Mouse (Mus musculus) MEL (cell line): ENCODE results near the gene Slc35g1.

ENCODE experiments used
- CTCF ChIP-seq, 3 experiments: IDR thresholded peaks in 2 of 3; conservative IDR thresholded peaks in 1 of 3; 2 replicates each; pipeline ENCODE4 v1.5.1; 2011 to 2012; ENCODE audit warnings: low read length in 3 of 3, low read depth in 2 of 3, mild to moderate bottlenecking in 2 of 3, improper control_type of control experiment in 1 of 3, inconsistent platforms in 1 of 3, mixed read lengths in 1 of 3, moderate library complexity in 1 of 3; ENCODE audit not compliant: control insufficient read depth in 1 of 3, insufficient read depth in 1 of 3, poor library complexity in 1 of 3, severe bottlenecking in 1 of 3
- ETS1 ChIP-seq: IDR thresholded peaks from 2 replicates; pipeline ENCODE4 v1.6.1; 2012; ENCODE audit warnings: low read depth, mild to moderate bottlenecking, inconsistent platforms, low read length, improper control_type of control experiment, moderate library complexity
- ZC3H11A ChIP-seq: IDR thresholded peaks from 2 replicates; pipeline ENCODE4 v1.6.1; 2012; ENCODE audit warnings: low read depth, mild to moderate bottlenecking, inconsistent platforms, low read length, improper control_type of control experiment

DNA sequence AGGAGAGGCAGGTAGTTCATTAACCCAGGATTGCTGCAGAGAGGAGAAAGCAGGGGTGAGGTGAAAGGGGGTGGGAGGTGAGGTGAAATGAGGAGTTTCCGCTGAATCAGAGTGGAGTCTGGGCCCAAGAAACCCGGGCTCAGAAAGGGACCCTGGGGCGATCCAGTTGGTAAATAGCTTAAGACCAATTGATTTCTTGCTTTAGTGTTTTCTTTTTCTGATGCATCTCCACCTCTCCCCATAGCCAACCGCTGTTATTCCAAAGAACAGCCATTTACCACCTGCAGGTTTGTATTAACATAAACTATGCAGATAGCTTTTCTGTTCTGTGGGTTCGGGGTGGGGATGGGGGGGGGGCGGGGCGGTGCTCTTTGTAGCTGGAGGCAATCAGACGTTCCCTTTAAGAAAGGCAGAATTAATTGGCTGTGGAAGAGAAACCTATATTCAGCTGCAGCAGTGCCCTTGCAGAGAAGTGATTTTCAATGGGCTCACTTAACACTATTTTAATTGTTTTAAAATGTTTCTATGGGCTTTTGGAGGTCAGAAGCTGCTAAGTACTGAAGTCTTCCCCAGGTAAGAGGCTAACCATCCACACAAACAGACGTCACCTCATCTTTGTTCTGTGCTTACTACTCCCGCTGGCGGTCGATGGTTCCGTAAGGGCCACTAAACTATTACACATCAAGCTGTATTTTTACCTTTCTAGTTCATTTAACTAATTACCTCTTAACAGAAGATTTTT is 47.3 kb upstream of the Slc35g1 start:
- TF ChIP-seq CTCF (IDR thresholded peaks at IDR 0.05 in 2 of 3, conservative IDR thresholded peaks at IDR 0.05 in 1 of 3; ENCODE audit: control insufficient read depth in 1 of 3, insufficient read depth in 1 of 3, low read depth in 2 of 3, low read length in 3 of 3, poor library complexity in 1 of 3, severe bottlenecking in 1 of 3) (no peak), ETS1 (no peak), ZC3H11A (no peak)
